In genomic region chr1:135256299-135256698, GRCm38 (mm10) we compare ENCODE assay signal across 10 mouse cellular contexts. TPM values are rescaled to one million over a fixed set of nuclear protein-coding genes. Genes with fewer than 3 reads are reported as not detected.
DNase-seq lines count a peak whose midpoint lies in the region; ATAC-seq and TF ChIP-seq lines count a peak whose summit lies in the region.
"Had no signal": no experiment of that assay in that cellular context is flagged by ENCODE, and none has a peak within 500 bp of the region (broad histone marks: within the 10 kb centered on the region; RNA-seq: fewer than 3 reads in every experiment).

No protein-coding gene starts in this region.

- TF ChIP-seq POLR2A in ES-Bruce4 (IDR thresholded peaks at IDR 0.05; ENCODE audit: insufficient read depth, low read length), result no peak

- WGBS in kidney, embryonic 14.5 days, result 81% methylated on average over 6 of the region's 6 CpGs

- no peak for TF ChIP-seq EP300 in ES-Bruce4 (IDR thresholded peaks at IDR 0.05; ENCODE audit: insufficient read depth, low read depth, low read length)

- no peak overlapping the region for H3K9ac ChIP-seq in ES-Bruce4 (ENCODE audit: low read depth, poor library complexity, severe bottlenecking)
- H3K9ac ChIP-seq in kidney, embryonic 14.5 days (ENCODE audit: low read depth, low read length), result no peak overlapping the region
- H3K9ac ChIP-seq: midbrain, embryonic 12.5 days had no signal

- peak; percentile 42 for DNase-seq in A20 (ENCODE audit: low read depth, low spot score)
- peak; percentile 92 for DNase-seq in lung, postnatal 36 days
- no peak for DNase-seq in c-Kit-positive CD71-positive TER-119-positive erythroid progenitor cells, embryonic 14.5 days (ENCODE audit: low spot score)
- DNase-seq in Muller cell, postnatal 12 days (ENCODE audit: inconsistent ontology term), result no peak
- DNase-seq in heart, adult 9 months (ENCODE audit: low spot score in 2 of 2), result no peak
- DNase-seq: cerebellum, adult 11 months; thymus, postnatal 25 days had no signal

- no peaks in the 10 kb centered on the region for H3K27me3 ChIP-seq in ES-Bruce4 (ENCODE audit: control insufficient read depth, insufficient read depth, low read length, poor library complexity, severe bottlenecking)
- H3K27me3 ChIP-seq in kidney, embryonic 14.5 days (ENCODE audit: control insufficient read depth, insufficient read depth, low read length), result no peaks in the 10 kb centered on the region

- peak overlapping the region; percentile 58 for H3K4me3 ChIP-seq in ES-Bruce4 (ENCODE audit: low read depth, low read length)
- H3K4me3 ChIP-seq in kidney, embryonic 14.5 days (ENCODE audit: low read length), result no peak overlapping the region; the same call in 1 of the 2 replicates
- H3K4me3 ChIP-seq: midbrain, embryonic 12.5 days had no signal

- peak; percentile 67 for TF ChIP-seq CTCF in ES-Bruce4 (IDR thresholded peaks at IDR 0.05; ENCODE audit: low read depth, low read length)

- H3K27ac ChIP-seq in ES-Bruce4 (ENCODE audit: insufficient read depth, low read length), result no peak overlapping the region
- no peak overlapping the region for H3K27ac ChIP-seq in kidney, embryonic 14.5 days (ENCODE audit: low read depth, low read length)
- H3K27ac ChIP-seq: midbrain, embryonic 12.5 days had no signal

- peaks cover 12% of the 10 kb centered on the region; the same call in 1 of the 2 replicates for H3K36me3 ChIP-seq in ES-Bruce4 (ENCODE audit: control insufficient read depth, insufficient read depth, low read length, poor library complexity, severe bottlenecking)
- H3K36me3 ChIP-seq in kidney, embryonic 14.5 days (ENCODE audit: control insufficient read depth, insufficient read depth, low read length), result no peaks in the 10 kb centered on the region
- H3K36me3 ChIP-seq: midbrain, embryonic 12.5 days had no signal

- no peak for ATAC-seq in kidney, embryonic 14.5 days (ENCODE audit: low FRiP score, low TSS enrichment)

- H3K4me1 ChIP-seq in ES-Bruce4 (ENCODE audit: control insufficient read depth, insufficient read depth, low read length), result peaks cover 5% of the 10 kb centered on the region
- peaks cover 5% of the 10 kb centered on the region; the same call in 1 of the 2 replicates for H3K4me1 ChIP-seq in kidney, embryonic 14.5 days (ENCODE audit: control insufficient read depth, insufficient read depth, low read length)

- H3K9me3 ChIP-seq in ES-Bruce4 (replicated peaks; ENCODE audit: control insufficient read depth, insufficient read depth, low read length, poor library complexity, severe bottlenecking), result no peaks in the 10 kb centered on the region
- H3K9me3 ChIP-seq in kidney, embryonic 14.5 days (ENCODE audit: control insufficient read depth, low read length), result no peaks in the 10 kb centered on the region
- H3K9me3 ChIP-seq: midbrain, embryonic 12.5 days had no signal

- H3K4me2 ChIP-seq in kidney, embryonic 14.5 days (replicated peaks; ENCODE audit: low read depth, low read length), result peak overlapping the region; percentile 50
- H3K4me2 ChIP-seq: midbrain, embryonic 12.5 days had no signal

RNA-seq across cellular contexts. Expression of gene Elf3, which starts 2.1 kb away (rescaled TPM):
- 36.6 and 37.3 TPM in 2 replicates for polyA plus RNA-seq in ES-Bruce4 (2011; ENCODE audit: insufficient read depth, insufficient read length, low read depth, missing spikeins)
- polyA plus RNA-seq in kidney, embryonic 14.5 days (2014; fragmentation: Nextera tagmentation; extraction: Ambion mirVana), result 22.4 and 26.8 TPM in 2 replicates

RNA-seq across cellular contexts. Expression of gene Rnpep, which starts 27.6 kb away (rescaled TPM):
- 44.5 and 47.3 TPM in 2 replicates for polyA plus RNA-seq in ES-Bruce4 (2011; ENCODE audit: insufficient read depth, insufficient read length, low read depth, missing spikeins)
- 66.6 and 86.8 TPM in 2 replicates for polyA plus RNA-seq in kidney, embryonic 14.5 days (2014; fragmentation: Nextera tagmentation; extraction: Ambion mirVana)

RNA-seq across cellular contexts. Expression of gene Timm17a, which starts 57.3 kb away (rescaled TPM):
- polyA plus RNA-seq in ES-Bruce4 (2011; ENCODE audit: insufficient read depth, insufficient read length, low read depth, missing spikeins), result 164 TPM in 2 replicates
- polyA plus RNA-seq in kidney, embryonic 14.5 days (2014; fragmentation: Nextera tagmentation; extraction: Ambion mirVana), result 213 and 232 TPM in 2 replicates

Comparison
In these comparisons a context has a peak if more than half of its experiments do, and no peak if none do; other contexts are left out.
1. DNase-seq: peak in A20 (single experiment) and lung, postnatal 36 days (single experiment); none in c-Kit-positive CD71-positive TER-119-positive erythroid progenitor cells, embryonic 14.5 days (single experiment), Muller cell, postnatal 12 days (single experiment) and heart, adult 9 months (0 of 2).